Mouse (Mus musculus): ENCODE results near the gene Foxj2. TPM values are rescaled to one million over a fixed set of nuclear protein-coding genes. Genes with fewer than 3 reads are reported as not detected.
A peak's percentile ranks its signal among the peaks of the same experiment; 100 is the strongest.

Gene Foxj2
- polyA plus RNA-seq, 1 experiment from 2014 or later: 5.0 TPM

DNA sequence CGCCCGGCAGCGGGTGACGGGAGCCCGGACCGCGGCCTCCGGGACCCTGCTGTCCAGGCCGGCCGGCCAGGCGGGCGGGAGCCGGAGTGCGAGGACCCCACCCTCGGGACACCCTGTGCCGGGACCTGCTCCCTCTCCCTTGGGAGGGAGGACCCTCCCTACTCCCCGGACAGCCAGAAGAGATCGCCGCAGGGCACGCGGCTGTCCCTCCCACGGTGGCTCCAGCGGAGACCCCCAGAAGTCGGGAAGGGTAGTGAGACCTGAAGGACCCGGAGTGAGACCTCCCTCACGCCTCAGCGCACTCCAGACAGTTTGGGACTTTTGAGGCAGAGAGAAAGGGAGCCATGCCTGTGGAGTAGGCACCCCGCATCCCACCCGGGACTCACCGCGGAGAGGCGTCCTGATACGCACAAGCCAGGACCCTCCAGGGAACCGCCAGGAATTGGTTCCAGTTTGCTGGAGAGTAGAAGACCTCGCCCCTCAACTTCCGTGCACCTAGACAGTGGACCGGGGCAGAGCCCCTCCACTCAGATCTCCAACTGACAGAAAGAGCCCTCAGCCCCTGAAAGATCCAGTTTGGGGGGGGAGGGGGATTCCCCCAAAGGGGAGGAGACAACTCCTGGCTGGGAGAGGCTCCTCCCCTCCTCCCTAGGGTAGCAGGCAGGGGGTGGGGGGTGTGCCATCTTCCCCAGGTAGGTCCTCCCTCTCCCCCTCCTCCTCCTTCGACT, 521 bp downstream of the Foxj2 start:
- H3K4me3 ChIP-seq: peak overlapping the region; percentile 95
- H3K4me2 ChIP-seq: peak overlapping the region; percentile 87
- WGBS: 0% methylated on average over 37 of the region's 38 CpGs
- H3K4me1 ChIP-seq (replicated peaks): peaks cover 43% of the 10 kb centered on the region
- peak overlapping the region; percentile 94 for H3K9ac ChIP-seq
- no peaks in the 10 kb centered on the region for H3K27me3 ChIP-seq
- H3K9me3 ChIP-seq (replicated peaks): no peaks in the 10 kb centered on the region
- H3K27ac ChIP-seq: peak overlapping the region; percentile 85
- ATAC-seq (replicated peaks; ENCODE audit: insufficient number of reproducible peaks, insufficient read depth, low FRiP score, low read depth): peak; percentile 68
- H3K36me3 ChIP-seq: no peaks in the 10 kb centered on the region; the same call in 1 of the 2 replicates

DNA sequence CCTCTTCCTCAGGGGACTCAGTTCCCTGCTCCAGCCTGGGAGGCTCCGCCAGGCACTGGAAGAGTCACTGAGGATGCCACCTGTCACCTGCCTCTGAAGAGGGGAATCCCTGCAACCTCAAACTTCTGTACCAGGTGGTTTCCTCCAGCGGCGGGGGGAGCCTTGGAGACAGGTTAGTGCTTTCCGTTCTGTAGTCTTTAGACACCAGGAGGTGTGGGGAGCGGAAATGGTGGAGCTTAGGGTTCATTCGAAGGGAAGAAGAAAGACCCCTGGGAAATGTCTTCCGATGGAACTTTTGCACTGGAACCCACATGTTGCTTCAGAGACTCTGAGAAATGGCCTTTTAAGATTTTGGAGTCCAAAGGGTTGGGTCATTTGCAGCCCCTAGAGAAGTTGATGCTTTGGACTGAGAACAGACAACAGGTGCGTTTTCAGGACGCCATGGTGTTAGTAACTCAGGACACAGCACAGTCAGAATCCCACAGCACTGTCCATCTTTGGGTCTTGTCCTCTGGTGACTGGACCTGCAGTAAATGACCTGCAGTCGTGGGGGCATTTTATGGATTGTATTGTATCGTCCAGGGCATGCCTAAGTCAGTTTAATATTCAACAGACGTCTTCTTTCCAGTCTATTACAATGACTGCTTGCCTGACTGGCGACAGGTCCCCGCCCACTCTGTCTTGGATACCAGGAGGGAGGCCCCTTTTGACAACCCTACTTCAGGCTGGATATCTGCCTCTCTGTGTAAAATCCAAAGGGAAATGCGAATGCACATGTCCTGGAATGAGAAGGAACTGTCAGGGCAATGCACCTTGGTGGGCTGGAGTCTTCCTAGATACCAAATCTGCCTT, 1.3 kb downstream of the Foxj2 start:
- Histone ChIP-seq H3K36me3 (no peaks in the 10 kb centered on the region; the same call in 1 of the 2 replicates), H3K27me3 (no peaks in the 10 kb centered on the region), H3K9ac (peak overlapping the region; percentile 94), H3K4me3 (peak overlapping the region; percentile 95), H3K4me1 (replicated peaks) (peaks cover 51% of the 10 kb centered on the region), H3K4me2 (peak overlapping the region; percentile 87), H3K9me3 (replicated peaks) (no peaks in the 10 kb centered on the region), H3K27ac (0 out of 2 replicates have a peak overlapping the region, but pooled peaks have one; percentile 0)
- WGBS: 24% methylated on average over 15 of the region's 15 CpGs
- ATAC-seq (replicated peaks; ENCODE audit: insufficient number of reproducible peaks, insufficient read depth, low FRiP score, low read depth): no peak

DNA sequence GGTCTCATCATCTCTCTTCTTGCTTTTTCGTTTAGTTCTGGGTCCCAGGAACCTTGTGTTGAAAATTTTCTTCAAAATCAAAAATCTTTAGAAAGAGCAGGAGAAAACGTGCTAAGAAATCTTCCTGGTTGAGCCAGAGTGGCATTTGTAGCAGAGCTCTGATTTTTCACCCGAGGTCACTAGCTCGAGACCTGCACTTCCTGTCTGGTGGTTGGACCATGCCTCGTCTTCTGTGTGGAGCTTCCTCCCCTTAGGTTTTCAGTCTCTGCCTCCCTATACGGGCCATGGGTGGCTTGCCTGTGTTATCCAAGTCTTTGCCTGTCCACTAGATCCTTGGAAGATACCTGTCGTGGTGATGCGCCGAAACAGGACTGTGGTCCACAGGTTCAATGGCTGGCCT, 2.1 kb downstream of the Foxj2 start:
- Histone ChIP-seq H3K4me3 (peak overlapping the region; percentile 95; the same call in 1 of the 2 replicates), H3K27me3 (no peaks in the 10 kb centered on the region), H3K9ac (peak overlapping the region; percentile 94; the same call in 1 of the 2 replicates), H3K9me3 (replicated peaks) (no peaks in the 10 kb centered on the region), H3K36me3 (no peaks in the 10 kb centered on the region; the same call in 1 of the 2 replicates), H3K4me1 (replicated peaks) (peaks cover 59% of the 10 kb centered on the region), H3K27ac (0 out of 2 replicates have a peak overlapping the region, but pooled peaks have one; percentile 0), H3K4me2 (peak overlapping the region; percentile 87)
- ATAC-seq (replicated peaks; ENCODE audit: insufficient number of reproducible peaks, insufficient read depth, low FRiP score, low read depth): no peak
- WGBS: 67% methylated on average over 9 of the region's 9 CpGs

DNA sequence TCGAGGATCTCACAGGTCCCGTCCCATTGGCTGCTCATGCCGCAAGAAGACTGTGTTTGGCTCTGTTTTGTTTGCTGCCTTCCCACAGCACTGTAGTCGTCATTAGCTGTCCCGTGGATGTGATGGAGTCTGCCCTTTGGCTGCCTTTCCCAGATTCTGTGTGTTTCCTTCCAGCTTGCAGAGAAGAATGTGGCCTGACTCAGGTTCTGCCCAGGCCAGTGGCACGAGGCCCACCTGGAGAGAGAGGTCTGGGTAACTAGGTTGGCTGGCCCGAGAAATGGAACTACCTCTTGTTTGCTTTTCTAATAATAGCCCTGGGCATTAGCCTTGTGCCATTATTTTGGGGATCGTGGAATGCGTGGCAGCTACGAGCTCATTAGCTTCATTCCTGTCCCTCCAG, 4.4 kb downstream of the Foxj2 start:
- Histone ChIP-seq H3K9me3 (replicated peaks) (no peaks in the 10 kb centered on the region), H3K27me3 (no peaks in the 10 kb centered on the region), H3K9ac (no peak overlapping the region), H3K4me3 (no peak overlapping the region; the same call in 1 of the 2 replicates), H3K4me2 (peak overlapping the region; percentile 74), H3K27ac (peak overlapping the region; percentile 90), H3K4me1 (replicated peaks) (peaks cover 61% of the 10 kb centered on the region), H3K36me3 (peaks cover 5% of the 10 kb centered on the region; the same call in 1 of the 2 replicates)
- 47% methylated on average over 10 of the region's 10 CpGs for WGBS
- no peak for ATAC-seq (replicated peaks; ENCODE audit: insufficient number of reproducible peaks, insufficient read depth, low FRiP score, low read depth)

DNA sequence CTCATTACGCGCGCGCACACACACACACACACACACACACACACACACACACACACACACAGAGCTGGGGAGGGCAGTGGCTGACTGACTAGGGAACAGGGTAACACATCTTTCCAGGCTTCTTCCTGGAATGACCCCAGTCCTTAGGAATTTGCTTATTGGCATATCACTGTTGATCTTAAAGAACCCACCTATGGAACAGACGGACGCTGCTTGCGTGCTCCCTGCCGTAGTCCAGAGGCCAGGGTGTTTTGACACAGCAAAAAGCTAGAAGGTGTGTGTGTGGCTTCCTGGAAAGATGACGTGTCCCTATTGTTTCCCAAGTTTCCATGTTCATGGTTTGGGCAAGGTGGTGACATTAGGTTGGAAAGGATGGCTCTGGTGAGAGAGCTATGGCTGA, 5.5 kb downstream of the Foxj2 start:
- peaks cover 15% of the 10 kb centered on the region for H3K36me3 ChIP-seq
- H3K4me1 ChIP-seq (replicated peaks): peaks cover 61% of the 10 kb centered on the region
- no peak for ATAC-seq (replicated peaks; ENCODE audit: insufficient number of reproducible peaks, insufficient read depth, low FRiP score, low read depth)
- H3K9ac ChIP-seq: no peak overlapping the region
- H3K4me2 ChIP-seq: peak overlapping the region; percentile 74
- no peaks in the 10 kb centered on the region for H3K9me3 ChIP-seq (replicated peaks)
- peak overlapping the region; percentile 50 for H3K4me3 ChIP-seq
- WGBS: 82% methylated on average over 9 of the region's 9 CpGs
- H3K27me3 ChIP-seq: no peaks in the 10 kb centered on the region
- peak overlapping the region; percentile 90 for H3K27ac ChIP-seq

DNA sequence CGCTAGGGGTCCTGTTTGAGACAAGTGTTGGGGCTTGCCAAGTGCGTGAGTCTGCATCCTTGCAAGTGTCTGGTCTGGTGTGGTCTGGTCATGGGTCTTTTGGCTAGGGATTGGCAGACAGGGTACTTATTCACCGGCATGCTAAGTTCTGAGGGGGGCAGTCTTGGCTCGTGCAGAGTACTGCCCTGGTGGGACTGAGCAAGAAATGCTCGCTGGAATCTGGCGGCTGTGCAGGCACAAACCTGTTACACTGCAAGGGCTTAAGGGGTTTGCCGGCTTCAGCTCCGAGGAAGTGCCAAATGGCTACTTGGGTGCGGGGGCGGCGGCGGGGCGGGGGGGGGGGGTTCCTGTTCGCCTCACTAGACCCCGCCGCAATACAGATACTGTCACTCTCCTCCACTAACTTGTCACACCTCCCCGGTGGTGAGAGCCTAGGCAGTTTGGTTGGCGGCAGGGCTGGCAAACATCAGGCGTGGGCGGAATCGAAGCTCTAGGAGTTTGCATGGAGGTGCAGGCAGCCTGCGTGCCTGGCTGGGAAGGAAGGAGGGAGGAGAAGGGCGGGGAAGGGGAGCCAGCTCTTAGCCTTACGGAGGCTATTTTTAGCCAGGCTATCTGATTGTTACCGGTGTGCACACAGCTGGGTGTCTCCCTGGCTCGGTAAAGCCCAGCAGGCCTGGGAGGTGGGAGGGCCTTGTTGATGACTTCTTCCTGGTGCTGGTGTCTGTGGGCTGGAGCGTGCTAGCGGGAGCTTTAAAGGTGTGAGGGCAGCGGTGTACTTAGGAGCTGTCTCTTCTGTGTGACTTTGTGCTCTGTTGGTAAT, 6.4 kb downstream of the Foxj2 start:
- H3K9ac ChIP-seq: peak overlapping the region; percentile 49
- peaks cover 22% of the 10 kb centered on the region for H3K36me3 ChIP-seq
- H3K4me2 ChIP-seq: peak overlapping the region; percentile 74
- 2% methylated on average over 29 of the region's 29 CpGs for WGBS
- H3K4me3 ChIP-seq: peak overlapping the region; percentile 50
- peak; percentile 86 for ATAC-seq (replicated peaks; ENCODE audit: insufficient number of reproducible peaks, insufficient read depth, low FRiP score, low read depth)
- peaks cover 54% of the 10 kb centered on the region for H3K4me1 ChIP-seq (replicated peaks)
- H3K27me3 ChIP-seq: no peaks in the 10 kb centered on the region
- no peaks in the 10 kb centered on the region for H3K9me3 ChIP-seq (replicated peaks)
- H3K27ac ChIP-seq: peak overlapping the region; percentile 90

DNA sequence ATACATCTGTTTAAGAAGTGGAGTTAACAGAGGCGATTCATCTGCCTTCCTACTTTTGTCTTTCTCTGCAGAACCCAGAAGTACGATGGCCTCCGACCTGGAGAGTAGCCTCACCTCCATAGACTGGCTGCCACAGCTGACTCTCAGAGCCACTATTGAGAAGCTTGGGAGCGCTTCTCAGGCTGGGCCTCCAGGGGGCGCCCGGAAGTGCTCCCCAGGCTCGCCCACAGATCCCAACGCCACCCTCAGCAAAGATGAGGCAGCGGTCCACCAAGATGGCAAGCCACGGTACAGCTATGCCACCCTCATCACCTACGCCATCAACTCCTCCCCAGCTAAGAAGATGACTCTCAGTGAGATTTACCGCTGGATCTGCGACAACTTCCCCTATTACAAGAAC, 8.4 kb downstream of the Foxj2 start:
- no peak overlapping the region for H3K4me3 ChIP-seq

DNA sequence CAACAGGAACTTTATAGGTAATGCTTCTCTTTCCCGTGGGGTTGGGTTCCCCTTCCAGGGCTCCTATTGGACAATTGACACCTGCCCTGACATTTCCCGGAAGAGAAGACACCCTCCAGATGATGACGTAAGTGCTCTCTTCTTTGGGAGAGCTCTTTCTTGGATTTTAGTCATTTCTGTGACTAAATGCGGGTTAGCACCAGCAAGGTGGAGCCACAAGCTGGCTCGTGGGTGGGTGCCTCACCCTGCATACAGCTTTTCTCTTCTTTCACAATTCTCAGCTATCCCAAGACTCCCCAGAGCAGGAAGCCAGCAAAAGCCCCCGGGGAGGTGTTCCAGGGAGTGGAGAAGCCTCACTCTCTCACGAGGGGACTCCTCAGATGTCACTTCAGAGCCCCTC, 13.2 kb downstream of the Foxj2 start:
- 81% methylated on average over 7 of the region's 7 CpGs for WGBS
- Histone ChIP-seq H3K36me3 (peaks cover 78% of the 10 kb centered on the region), H3K27me3 (no peaks in the 10 kb centered on the region), H3K9me3 (replicated peaks) (0 out of 2 replicates have a peak, but pooled peaks cover 4% of the 10 kb centered on the region), H3K4me3 (no peak overlapping the region), H3K9ac (no peak overlapping the region), H3K4me1 (replicated peaks) (no peaks in the 10 kb centered on the region), H3K27ac (no peak overlapping the region), H3K4me2 (no peak overlapping the region)
- ATAC-seq (replicated peaks; ENCODE audit: insufficient number of reproducible peaks, insufficient read depth, low FRiP score, low read depth): no peak

More for the DNA sequence above, 8.4 kb downstream of the Foxj2 start:
- no peak overlapping the region for H3K4me2 ChIP-seq
- no peaks in the 10 kb centered on the region for H3K27me3 ChIP-seq
- 53% methylated on average over 13 of the region's 13 CpGs for WGBS
- H3K9ac ChIP-seq: no peak overlapping the region
- no peak overlapping the region for H3K27ac ChIP-seq
- peaks cover 39% of the 10 kb centered on the region for H3K4me1 ChIP-seq (replicated peaks)
- H3K9me3 ChIP-seq (replicated peaks): no peaks in the 10 kb centered on the region
- H3K36me3 ChIP-seq: peaks cover 39% of the 10 kb centered on the region
- no peak for ATAC-seq (replicated peaks; ENCODE audit: insufficient number of reproducible peaks, insufficient read depth, low FRiP score, low read depth)

DNA sequence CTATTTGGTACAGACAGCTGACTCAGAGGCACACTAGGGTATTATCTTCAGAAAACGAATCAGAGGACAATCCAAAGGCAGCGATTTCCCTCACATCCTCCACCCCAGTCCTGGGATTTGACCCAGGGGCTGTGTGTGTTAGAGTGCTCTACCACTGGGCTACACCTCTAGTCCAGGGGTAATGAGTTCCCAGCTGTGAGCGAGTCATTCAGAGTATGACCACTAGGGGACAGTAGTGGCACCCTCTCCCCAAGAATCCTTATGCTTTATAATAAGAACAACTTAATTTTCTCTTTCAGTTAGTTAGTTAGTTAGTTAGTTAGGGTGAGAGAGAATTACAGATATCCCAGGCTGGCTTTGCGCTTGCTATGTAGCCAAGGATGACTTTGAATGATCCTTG, 14.7 kb downstream of the Foxj2 start:
- H3K27me3 ChIP-seq: no peaks in the 10 kb centered on the region
- peaks cover 85% of the 10 kb centered on the region for H3K36me3 ChIP-seq
- 0 out of 2 replicates have a peak, but pooled peaks cover 4% of the 10 kb centered on the region for H3K9me3 ChIP-seq (replicated peaks)
- H3K4me3 ChIP-seq: no peak overlapping the region
- H3K4me2 ChIP-seq: no peak overlapping the region
- ATAC-seq (replicated peaks; ENCODE audit: insufficient number of reproducible peaks, insufficient read depth, low FRiP score, low read depth): no peak
- no peak overlapping the region for H3K9ac ChIP-seq
- 66% methylated on average over 4 of the region's 4 CpGs for WGBS
- H3K4me1 ChIP-seq (replicated peaks): no peaks in the 10 kb centered on the region
- no peak overlapping the region for H3K27ac ChIP-seq

DNA sequence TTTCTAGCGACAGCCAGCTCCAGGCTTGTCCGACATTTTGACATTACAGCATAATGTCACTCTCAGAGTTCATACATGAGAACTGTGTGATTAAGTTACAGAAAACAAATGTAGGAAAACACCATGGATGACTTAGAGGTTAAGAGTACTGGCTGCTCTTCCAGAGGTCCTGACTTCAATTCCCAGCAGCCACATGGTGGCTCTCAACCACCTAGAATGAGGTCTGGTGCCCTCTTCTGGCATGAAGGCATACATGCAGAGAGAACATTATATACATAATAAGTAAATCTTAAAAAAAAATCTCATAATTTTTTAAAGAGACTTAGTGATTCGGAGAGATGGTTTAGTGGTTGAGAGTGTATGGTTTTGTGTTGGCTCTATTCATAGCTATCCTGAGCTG, 17.3 kb downstream of the Foxj2 start:
- no peak overlapping the region for H3K4me2 ChIP-seq

More for the DNA sequence above, 17.3 kb downstream of the Foxj2 start:
- no peak for ATAC-seq (replicated peaks; ENCODE audit: insufficient number of reproducible peaks, insufficient read depth, low FRiP score, low read depth)
- peaks cover 90% of the 10 kb centered on the region for H3K36me3 ChIP-seq
- no peak overlapping the region for H3K4me3 ChIP-seq
- 95% methylated on average over 3 of the region's 3 CpGs for WGBS
- no peak overlapping the region for H3K9ac ChIP-seq
- H3K27me3 ChIP-seq: no peaks in the 10 kb centered on the region
- H3K27ac ChIP-seq: no peak overlapping the region
- no peaks in the 10 kb centered on the region for H3K4me1 ChIP-seq (replicated peaks)
- 0 out of 2 replicates have a peak, but pooled peaks cover 4% of the 10 kb centered on the region for H3K9me3 ChIP-seq (replicated peaks)
